Mouse (Mus musculus) hindbrain, embryonic 10.5 days (tissue): Measurements from ENCODE around the gene Cd33. TPM values are rescaled to one million over a fixed set of nuclear protein-coding genes. Genes with fewer than 3 reads are reported as not detected.

Experiments used
- polyA plus RNA-seq: library from polyadenylated mRNA; unstranded; fragments of >200 nt; fragmentation: Nextera tagmentation; extraction: Ambion mirVana; gene quantifications from 2 replicates; pipeline ENCODE4 v1.2.1, GENCODE M21; 2016

The Cd33 gene
- polyA plus RNA-seq, 1 experiment from 2014 or later = 0.61 TPM

Other genes with a start within 250 kb of the Cd33 start
- 7.8 and 9.8 TPM in 2 replicates for gene Zfp715, start 231.1 kb downstream of the Cd33 start, polyA plus RNA-seq
- gene Siglecf, start 193.1 kb downstream of the Cd33 start, polyA plus RNA-seq = 0.27 and 0.30 TPM in 2 replicates
- gene Siglecg, start 136.2 kb downstream of the Cd33 start, polyA plus RNA-seq = 0.14 and 0.17 TPM in 2 replicates
- gene Lim2, start 116.8 kb downstream of the Cd33 start, polyA plus RNA-seq = not detected in 2 replicates
- not detected in 2 replicates for gene Nkg7, start 107.4 kb downstream of the Cd33 start, polyA plus RNA-seq
- not detected in 2 replicates for gene Cldnd2, start 103.6 kb downstream of the Cd33 start, polyA plus RNA-seq
- gene Etfb, start 100.3 kb downstream of the Cd33 start, polyA plus RNA-seq = 226 and 249 TPM in 2 replicates
- gene Gm45233, start 100.3 kb downstream of the Cd33 start, polyA plus RNA-seq = 0.47 and 0.51 TPM in 2 replicates
- 1.5 and 3.8 TPM in 2 replicates for gene Vsig10l, start 81.3 kb downstream of the Cd33 start, polyA plus RNA-seq
- 0.80 and 2.2 TPM in 2 replicates for gene Iglon5, start 54.4 kb downstream of the Cd33 start, polyA plus RNA-seq
- gene 4931406B18Rik, start 38.5 kb downstream of the Cd33 start, polyA plus RNA-seq = not detected in 2 replicates
- gene Zfp658, start 17.8 kb upstream of the Cd33 start, polyA plus RNA-seq = 5.4 and 6.1 TPM in 2 replicates
- 12.7 and 15.7 TPM in 2 replicates for gene Zfp719, start 35.2 kb upstream of the Cd33 start, polyA plus RNA-seq
- 0.76 and 1.1 TPM in 2 replicates for gene Zfp819, start 62.7 kb upstream of the Cd33 start, polyA plus RNA-seq
- gene Ceacam18, start 90.3 kb upstream of the Cd33 start, polyA plus RNA-seq = not detected in 2 replicates
- gene Siglece, start 115.7 kb upstream of the Cd33 start, polyA plus RNA-seq = 0.36 and 0.52 TPM in 2 replicates
- gene Ctu1, start 127.6 kb upstream of the Cd33 start, polyA plus RNA-seq = 17.5 and 19.1 TPM in 2 replicates
- gene Klk14, start 146.0 kb upstream of the Cd33 start, polyA plus RNA-seq = not detected in 2 replicates
- 0.24 and 0.31 TPM in 2 replicates for gene Klk13, start 168.1 kb upstream of the Cd33 start, polyA plus RNA-seq
- not detected in 2 replicates for gene Klk12, start 224.5 kb upstream of the Cd33 start, polyA plus RNA-seq
- gene Klk11, start 230.2 kb upstream of the Cd33 start, polyA plus RNA-seq = not detected in 2 replicates
- gene Klk10, start 236.6 kb upstream of the Cd33 start, polyA plus RNA-seq = 0.55 and 0.77 TPM in 2 replicates
- gene Klk9, start 247.5 kb upstream of the Cd33 start, polyA plus RNA-seq = 0.13 TPM in 1 of 2 replicates, not detected in the other